Mouse (Mus musculus): ENCODE measurements around the gene Pitpnc1.

Gene Pitpnc1

DNA sequence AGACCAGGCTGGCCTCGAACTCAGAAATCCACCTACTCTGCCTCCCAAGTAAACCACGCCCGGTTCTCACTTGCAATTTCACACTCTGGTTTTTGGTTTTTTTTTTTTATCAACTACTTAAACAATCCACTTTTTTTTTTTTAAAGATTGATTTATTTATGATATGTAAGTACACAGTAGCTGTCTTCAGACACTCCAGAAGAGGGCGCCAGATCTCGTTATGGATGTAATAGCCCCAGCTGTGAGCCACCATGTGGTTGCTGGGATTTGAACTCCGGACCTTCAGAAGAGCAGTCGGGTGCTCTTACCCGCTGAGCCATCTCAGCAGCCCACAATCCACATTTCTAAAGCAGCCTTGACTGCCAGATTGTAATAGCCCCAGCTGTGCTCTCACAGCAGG, 32.3 kb upstream of the Pitpnc1 start:
- H3K4me3 ChIP-seq (replicated peaks; ENCODE audit: low read length): no peak overlapping the region
- TF ChIP-seq CTCF (conservative IDR thresholded peaks at IDR 0.05; ENCODE audit: low read length): peak; percentile 35
- no peak for TF ChIP-seq POU5F1 (IDR thresholded peaks at IDR 0.05; ENCODE audit: borderline replicate concordance, low read length)
- H3K27me3 ChIP-seq (ENCODE audit: insufficient read depth, low read length): no peaks in the 10 kb centered on the region
- H3K36me3 ChIP-seq (ENCODE audit: insufficient read depth, low read length): peaks cover 35% of the 10 kb centered on the region
- H3K9me3 ChIP-seq (ENCODE audit: low read length): no peaks in the 10 kb centered on the region
- peaks cover 13% of the 10 kb centered on the region; the same call in 1 of the 2 replicates for H3K4me1 ChIP-seq (replicated peaks; ENCODE audit: low read depth, low read length)

DNA sequence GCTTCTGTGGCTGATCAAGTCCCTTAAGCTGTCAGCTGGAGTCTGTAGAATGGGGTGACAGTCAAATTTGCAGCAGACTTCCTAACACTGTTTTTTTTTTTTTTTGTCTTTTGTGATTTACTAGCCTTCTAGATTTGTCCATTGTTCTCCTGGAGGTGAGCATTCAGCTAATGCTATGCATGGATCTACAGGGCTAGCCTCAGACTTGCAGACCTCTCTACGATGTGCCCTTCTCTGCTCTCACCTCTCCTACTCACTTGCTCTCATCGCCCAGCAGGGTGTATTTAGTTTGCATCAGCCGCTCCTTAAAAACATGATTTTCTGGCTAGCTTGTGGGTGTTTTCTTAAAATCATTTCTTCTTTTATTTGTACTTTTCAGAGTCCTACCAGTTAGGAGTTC, 13.8 kb upstream of the Pitpnc1 start:
- TF ChIP-seq POU5F1 (IDR thresholded peaks at IDR 0.05; ENCODE audit: borderline replicate concordance, low read length) (no peak), NANOG (IDR thresholded peaks at IDR 0.05; ENCODE audit: borderline replicate concordance, low read length) (no peak), CTCF (conservative IDR thresholded peaks at IDR 0.05; ENCODE audit: low read length) (no peak)
- peak overlapping the region; percentile 13; the same call in 1 of the 2 replicates for H3K4me3 ChIP-seq (replicated peaks; ENCODE audit: low read length)
- no peaks in the 10 kb centered on the region for H3K27me3 ChIP-seq (ENCODE audit: insufficient read depth, low read length)
- no peaks in the 10 kb centered on the region for H3K9me3 ChIP-seq (ENCODE audit: low read length)
- peaks cover 70% of the 10 kb centered on the region for H3K36me3 ChIP-seq (ENCODE audit: insufficient read depth, low read length)
- H3K4me1 ChIP-seq (replicated peaks; ENCODE audit: low read depth, low read length): peaks cover 62% of the 10 kb centered on the region

DNA sequence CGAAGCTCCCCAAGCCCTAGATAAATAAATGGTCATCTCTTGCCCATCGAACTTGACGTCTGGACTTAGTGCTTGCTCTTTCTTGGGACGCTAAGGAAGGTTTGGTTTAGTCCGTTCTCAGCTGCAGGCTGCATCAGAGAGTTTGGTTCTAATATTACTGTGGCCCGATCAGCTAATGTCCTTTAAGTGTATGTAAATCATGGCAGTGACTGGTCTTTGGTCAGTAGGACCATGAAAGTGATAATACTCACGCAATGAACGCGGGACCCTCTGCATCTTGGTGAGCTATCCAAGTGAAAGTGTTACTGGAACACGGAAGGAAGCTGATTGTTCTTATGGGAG, 9.3 kb upstream of the Pitpnc1 start:
- Histone ChIP-seq H3K4me3 (replicated peaks; ENCODE audit: low read length) (peak overlapping the region; percentile 99), H3K4me1 (replicated peaks; ENCODE audit: low read depth, low read length) (peaks cover 59% of the 10 kb centered on the region), H3K9me3 (ENCODE audit: low read length) (no peaks in the 10 kb centered on the region), H3K36me3 (ENCODE audit: insufficient read depth, low read length) (peaks cover 26% of the 10 kb centered on the region), H3K27me3 (ENCODE audit: insufficient read depth, low read length) (no peaks in the 10 kb centered on the region)
- TF ChIP-seq NANOG (IDR thresholded peaks at IDR 0.05; ENCODE audit: borderline replicate concordance, low read length): no peak
- no peak for TF ChIP-seq CTCF (conservative IDR thresholded peaks at IDR 0.05; ENCODE audit: low read length)
- TF ChIP-seq POU5F1 (IDR thresholded peaks at IDR 0.05; ENCODE audit: borderline replicate concordance, low read length): no peak

DNA sequence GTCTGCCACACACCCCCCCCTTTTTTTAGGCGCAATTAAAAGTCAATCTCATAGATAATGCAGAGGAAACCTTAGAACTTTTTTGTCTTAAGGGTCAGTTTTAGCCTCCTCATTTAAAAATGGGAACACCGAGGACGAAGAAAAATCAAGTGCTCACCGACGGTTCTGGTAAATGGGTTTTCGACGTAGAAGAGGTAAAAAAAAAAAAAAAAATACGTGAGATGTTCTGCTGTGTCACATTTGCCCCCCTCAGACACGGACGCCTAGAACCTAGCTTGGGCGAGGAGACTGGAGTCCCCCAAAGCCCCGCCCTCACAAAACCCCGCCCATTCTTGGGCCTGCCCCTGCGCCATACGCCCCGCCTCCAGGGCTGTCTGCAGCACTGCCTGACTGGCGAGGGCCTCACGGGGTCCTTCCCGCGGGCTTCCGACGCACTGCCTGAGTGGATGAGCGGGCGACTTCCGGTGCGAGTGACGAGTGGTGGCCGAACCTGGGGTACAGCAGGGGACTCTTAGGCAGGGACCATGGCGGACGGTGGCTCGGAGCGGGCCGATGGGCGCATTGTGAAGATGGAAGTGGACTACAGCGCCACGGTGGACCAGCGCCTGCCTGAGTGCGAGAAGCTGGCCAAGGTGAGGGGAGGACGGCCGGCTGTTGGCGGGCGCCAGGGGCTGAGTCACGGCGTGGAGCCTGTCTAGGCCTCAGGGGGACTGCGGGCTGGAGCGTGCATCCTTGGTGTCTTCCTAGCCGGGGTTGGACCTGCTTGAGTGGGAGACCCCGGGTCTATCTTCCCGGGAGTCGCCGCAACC, 8.8 kb upstream of the Pitpnc1 start, which contains the start of gene Psmd12:
Gene Psmd12, plus strand, starts transcription at position 432 of the 809 bp plus-strand sequence.
- no peak for TF ChIP-seq CTCF (conservative IDR thresholded peaks at IDR 0.05; ENCODE audit: low read length)
- no peak for TF ChIP-seq NANOG (IDR thresholded peaks at IDR 0.05; ENCODE audit: borderline replicate concordance, low read length)
- no peak for TF ChIP-seq POU5F1 (IDR thresholded peaks at IDR 0.05; ENCODE audit: borderline replicate concordance, low read length)
- Histone ChIP-seq H3K36me3 (ENCODE audit: insufficient read depth, low read length) (peaks cover 21% of the 10 kb centered on the region), H3K4me1 (replicated peaks; ENCODE audit: low read depth, low read length) (peaks cover 54% of the 10 kb centered on the region), H3K9me3 (ENCODE audit: low read length) (no peaks in the 10 kb centered on the region), H3K4me3 (replicated peaks; ENCODE audit: low read length) (peak within 1 kb of the TSS; percentile 99), H3K27me3 (ENCODE audit: insufficient read depth, low read length) (no peaks in the 10 kb centered on the region)

DNA sequence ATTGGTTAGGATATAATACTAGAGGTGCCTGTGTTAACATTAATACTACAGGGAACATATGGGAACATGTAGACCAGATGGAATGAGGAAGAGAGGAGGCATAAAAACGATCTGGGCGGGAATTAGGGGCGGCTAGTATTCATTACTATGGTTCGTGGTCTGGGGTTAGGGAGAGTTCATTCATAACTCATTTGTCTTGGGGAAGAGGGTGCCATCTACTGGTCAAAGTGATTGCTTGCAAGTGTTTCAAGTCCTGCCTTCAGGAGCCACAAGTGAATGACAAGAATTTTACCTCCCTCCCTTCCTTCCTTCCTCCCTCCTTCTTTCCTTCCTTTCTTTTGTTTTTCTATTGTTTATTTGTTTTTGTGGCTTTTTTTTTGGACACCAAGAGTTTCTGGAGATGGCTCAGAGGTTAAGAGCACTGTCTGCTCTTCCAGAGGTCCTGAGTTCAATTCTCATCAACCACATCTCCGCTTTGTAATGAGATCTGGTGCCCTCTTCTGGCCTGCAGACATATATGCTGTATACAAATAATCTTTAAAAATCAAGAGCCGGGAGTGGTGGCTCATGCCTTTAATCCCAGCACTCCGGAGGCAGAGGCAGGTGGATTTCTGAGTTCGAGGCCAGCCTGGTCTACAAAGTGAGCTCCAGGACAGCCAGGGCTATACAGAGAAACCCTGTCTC, 2.8 kb upstream of the Pitpnc1 start:
- Histone ChIP-seq H3K27me3 (ENCODE audit: insufficient read depth, low read length) (no peaks in the 10 kb centered on the region), H3K9me3 (ENCODE audit: low read length) (no peaks in the 10 kb centered on the region), H3K36me3 (ENCODE audit: insufficient read depth, low read length) (peaks cover 3% of the 10 kb centered on the region; the same call in 1 of the 2 replicates), H3K4me3 (replicated peaks; ENCODE audit: low read length) (no peak overlapping the region), H3K4me1 (replicated peaks; ENCODE audit: low read depth, low read length) (peaks cover 38% of the 10 kb centered on the region)
- TF ChIP-seq POU5F1 (IDR thresholded peaks at IDR 0.05; ENCODE audit: borderline replicate concordance, low read length): no peak
- peak; percentile 50 for TF ChIP-seq CTCF (conservative IDR thresholded peaks at IDR 0.05; ENCODE audit: low read length)
- no peak for TF ChIP-seq NANOG (IDR thresholded peaks at IDR 0.05; ENCODE audit: borderline replicate concordance, low read length)

DNA sequence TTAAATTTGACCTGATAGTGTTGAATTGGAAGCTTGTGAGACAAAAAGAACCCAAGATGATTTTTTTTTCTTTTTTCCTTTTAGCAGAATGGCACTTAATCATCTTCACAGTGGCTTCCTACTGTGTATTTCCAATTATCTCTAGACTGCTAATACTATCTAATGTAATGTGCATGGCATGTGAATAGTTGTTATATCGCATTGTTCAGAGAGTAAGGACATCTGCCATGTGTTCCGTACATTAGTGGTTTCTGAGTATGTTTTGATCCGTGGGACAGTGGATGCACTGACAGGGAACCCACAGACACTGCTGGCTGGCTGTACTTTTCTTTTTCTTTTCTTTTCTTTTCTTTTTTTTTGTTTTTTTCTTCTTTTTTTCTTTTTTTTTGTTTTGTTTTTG, 1.8 kb upstream of the Pitpnc1 start:
- peaks cover 42% of the 10 kb centered on the region for H3K4me1 ChIP-seq (replicated peaks; ENCODE audit: low read depth, low read length)
- no peaks in the 10 kb centered on the region for H3K27me3 ChIP-seq (ENCODE audit: insufficient read depth, low read length)
- H3K9me3 ChIP-seq (ENCODE audit: low read length): no peaks in the 10 kb centered on the region
- H3K36me3 ChIP-seq (ENCODE audit: insufficient read depth, low read length): peaks cover 7% of the 10 kb centered on the region; the same call in 1 of the 2 replicates
- H3K4me3 ChIP-seq (replicated peaks; ENCODE audit: low read length): no peak overlapping the region
- TF ChIP-seq NANOG (IDR thresholded peaks at IDR 0.05; ENCODE audit: borderline replicate concordance, low read length) (no peak), POU5F1 (IDR thresholded peaks at IDR 0.05; ENCODE audit: borderline replicate concordance, low read length) (no peak), CTCF (conservative IDR thresholded peaks at IDR 0.05; ENCODE audit: low read length) (no peak)

DNA sequence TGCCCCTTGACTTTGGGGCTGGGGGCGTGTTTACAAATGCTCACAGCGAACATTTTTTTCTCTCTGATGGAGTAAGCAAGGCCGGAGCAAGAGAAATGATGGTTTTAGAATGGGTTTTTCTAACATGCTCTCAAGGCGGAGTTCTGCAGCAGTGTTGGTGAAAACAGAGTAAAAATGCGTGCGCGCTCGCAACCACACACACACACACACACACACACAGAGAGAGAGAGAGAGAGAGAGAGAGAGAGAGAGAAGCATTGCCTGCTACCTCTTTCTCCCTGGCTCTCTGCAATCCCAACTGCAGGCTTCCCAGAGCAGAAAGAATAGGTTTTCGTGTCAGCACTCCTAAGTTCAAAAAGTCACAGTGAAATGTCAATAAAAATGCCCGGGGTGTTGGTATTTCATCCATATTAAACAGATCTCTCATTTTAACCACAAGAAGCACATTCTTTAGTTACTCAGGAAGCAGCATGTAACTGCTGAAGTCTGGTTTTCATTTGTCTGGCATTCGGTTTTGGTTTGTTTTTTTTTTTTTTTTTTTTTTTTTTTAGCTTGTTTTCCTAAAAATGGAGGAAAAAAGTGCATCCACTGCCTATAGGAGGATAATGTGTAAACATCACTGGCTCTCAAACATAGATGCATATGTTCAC, 697 bp upstream of the Pitpnc1 start:
- TF ChIP-seq POU5F1 (IDR thresholded peaks at IDR 0.05; ENCODE audit: borderline replicate concordance, low read length) (no peak), CTCF (conservative IDR thresholded peaks at IDR 0.05; ENCODE audit: low read length) (no peak), NANOG (IDR thresholded peaks at IDR 0.05; ENCODE audit: borderline replicate concordance, low read length) (no peak)

More for the DNA sequence above, 697 bp upstream of the Pitpnc1 start:
- Histone ChIP-seq H3K4me3 (replicated peaks; ENCODE audit: low read length) (peak overlapping the region; percentile 95), H3K4me1 (replicated peaks; ENCODE audit: low read depth, low read length) (peaks cover 47% of the 10 kb centered on the region), H3K9me3 (ENCODE audit: low read length) (no peaks in the 10 kb centered on the region), H3K27me3 (ENCODE audit: insufficient read depth, low read length) (no peaks in the 10 kb centered on the region), H3K36me3 (ENCODE audit: insufficient read depth, low read length) (peaks cover 11% of the 10 kb centered on the region; the same call in 1 of the 2 replicates)

Measured in E14TG2a.4 (cell line).